Mouse (Mus musculus) bone marrow macrophage, adult 2 months (primary cell): ENCODE results near the gene Fgfr2. TPM values are rescaled to one million over a fixed set of nuclear protein-coding genes. Genes with fewer than 3 reads are reported as not detected.

Experiments used
- H3K27ac ChIP-seq: 2 replicates; pipeline ENCODE4 v1.5.1; 2012; ENCODE audit warnings: low read depth, low read length; ENCODE audit not compliant: insufficient read depth
- H3K4me1 ChIP-seq: 2 replicates; pipeline ENCODE4 v1.6.1; 2012; ENCODE audit warnings: low read length; ENCODE audit not compliant: control insufficient read depth, insufficient read depth
- H3K4me3 ChIP-seq: 2 replicates; pipeline ENCODE4 v1.5.1; 2012; ENCODE audit warnings: mild to moderate bottlenecking, low read length, moderate library complexity; ENCODE audit not compliant: insufficient read depth
- CTCF ChIP-seq: IDR thresholded peaks from 2 replicates; pipeline ENCODE4 v1.5.1; 2012; ENCODE audit warnings: low read depth, mild to moderate bottlenecking, low read length, moderate library complexity
- POLR2A ChIP-seq: IDR thresholded peaks from 2 replicates; pipeline ENCODE4 v1.6.1; 2012; ENCODE audit warnings: mild to moderate bottlenecking, low read depth, low read length, borderline replicate concordance
- polyA plus RNA-seq: library from polyadenylated mRNA; stranded (reverse); fragments of >200 nt; gene quantifications from 2 replicates; pipeline ENCODE4 v1.2.4, GENCODE M21; 2012; ENCODE audit not compliant: missing spikeins, insufficient read depth, insufficient read length

Fgfr2 gene
- polyA plus RNA-seq, 1 experiment: 0.27 TPM

DNA sequence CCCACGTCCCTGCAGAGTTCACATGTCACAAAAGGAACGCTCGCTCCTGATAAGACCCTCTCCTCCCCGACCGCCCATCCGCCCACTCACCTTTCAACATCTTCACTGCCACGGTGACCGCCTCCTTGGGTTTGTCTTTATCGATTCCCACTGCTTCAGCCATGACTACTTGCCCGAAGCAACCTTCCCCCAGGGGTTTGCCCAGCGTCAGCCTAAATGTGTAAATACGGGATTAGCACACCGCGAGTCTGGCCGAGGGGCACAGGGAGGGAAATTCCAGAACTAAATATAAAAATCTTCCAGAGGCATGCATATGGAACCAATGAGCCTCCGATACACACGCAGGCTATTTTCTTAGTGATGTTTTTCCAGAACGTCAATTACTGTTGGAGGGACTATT, 2940.6 kb downstream of the Fgfr2 start:
- Histone ChIP-seq H3K4me1 (no peaks in the 10 kb centered on the region), H3K27ac (no peak overlapping the region), H3K4me3 (no peak overlapping the region)
- TF ChIP-seq CTCF (no peak), POLR2A (no peak)

DNA sequence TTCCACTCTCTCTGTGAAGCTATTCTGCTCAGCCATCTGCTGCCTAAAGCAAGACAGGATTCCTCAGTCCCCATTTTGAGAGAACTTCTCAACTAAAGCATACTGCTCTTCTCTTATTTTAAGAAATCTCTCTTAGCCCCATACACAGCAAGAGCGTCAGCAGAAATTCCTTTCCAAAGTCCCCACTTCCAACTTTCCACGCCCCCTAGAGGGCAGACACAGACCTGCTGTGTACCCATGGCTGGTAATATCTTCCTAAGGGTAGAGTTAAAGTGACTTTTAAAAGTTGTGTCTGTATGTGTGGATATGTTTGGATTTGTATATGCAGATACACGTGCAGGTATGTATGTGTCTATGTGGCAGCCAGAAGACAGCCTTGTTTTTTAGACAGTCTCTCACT, 2944.2 kb downstream of the Fgfr2 start:
- no peak for TF ChIP-seq CTCF
- H3K27ac ChIP-seq: no peak overlapping the region
- no peak overlapping the region for H3K4me3 ChIP-seq
- no peaks in the 10 kb centered on the region for H3K4me1 ChIP-seq

DNA sequence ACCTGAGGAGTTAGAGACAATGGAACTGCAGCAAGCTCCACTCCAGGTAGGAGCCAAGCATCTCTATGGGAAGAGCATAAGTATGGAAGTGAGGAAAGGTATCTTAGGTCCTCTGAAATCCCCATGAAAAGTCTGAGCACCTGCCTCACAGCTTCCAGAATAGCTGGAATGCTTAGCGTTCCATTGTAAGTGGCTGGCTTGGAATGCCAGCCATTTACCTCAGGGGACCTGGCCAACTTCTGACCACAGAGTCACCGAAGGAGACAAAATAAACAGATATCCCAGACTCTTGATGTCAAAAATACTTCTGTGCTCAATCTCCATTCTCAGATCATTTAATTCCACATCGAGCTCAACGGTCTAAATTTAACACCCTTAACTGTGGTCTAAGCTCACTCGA, 2946.1 kb downstream of the Fgfr2 start:
- Histone ChIP-seq H3K27ac (no peak overlapping the region), H3K4me3 (no peak overlapping the region), H3K4me1 (no peaks in the 10 kb centered on the region)
- TF ChIP-seq CTCF (no peak), POLR2A (no peak)

DNA sequence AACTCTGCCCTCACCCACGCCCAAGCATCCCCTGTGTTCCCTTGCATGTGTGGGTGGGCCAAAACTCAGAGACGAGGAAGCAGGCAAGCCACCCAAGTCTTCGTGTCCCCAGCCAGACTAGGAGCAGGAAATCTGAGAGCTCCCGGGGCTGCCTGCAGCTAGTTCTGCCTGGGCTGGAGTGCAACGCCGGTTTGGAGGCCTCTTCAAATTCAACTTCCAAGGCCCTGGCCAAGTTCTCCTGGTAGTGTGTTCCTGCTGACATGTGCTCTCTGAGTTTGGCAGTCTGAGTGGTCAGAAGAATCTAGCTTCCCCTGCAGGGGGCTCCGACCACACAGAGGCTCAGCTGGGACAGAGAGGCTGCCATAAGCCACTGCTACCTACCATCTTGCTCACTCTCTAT, 2948.6 kb downstream of the Fgfr2 start:
- TF ChIP-seq POLR2A: no peak
- no peak for TF ChIP-seq CTCF
- H3K4me3 ChIP-seq: no peak overlapping the region
- H3K27ac ChIP-seq: no peak overlapping the region
- no peaks in the 10 kb centered on the region for H3K4me1 ChIP-seq

DNA sequence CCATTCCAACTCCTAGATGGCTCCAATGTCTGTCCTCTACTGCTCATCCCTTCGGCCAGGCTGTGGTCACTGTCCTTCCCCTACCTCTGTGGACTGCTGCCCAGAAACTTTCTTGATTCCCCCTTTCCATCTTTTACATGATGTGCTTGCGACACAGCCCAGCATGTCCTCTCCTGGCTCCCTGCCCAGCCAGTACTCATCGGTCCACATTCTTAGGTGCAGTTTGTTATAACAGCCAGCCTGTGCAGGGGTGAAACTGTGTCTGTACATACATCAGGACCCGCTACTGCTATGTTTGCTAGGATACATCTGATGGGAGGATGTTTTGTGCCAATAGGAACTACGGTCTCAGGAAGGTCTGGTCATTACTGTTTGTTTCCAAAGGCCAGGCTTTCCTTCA, 2949.2 kb downstream of the Fgfr2 start:
- no peak for TF ChIP-seq POLR2A
- TF ChIP-seq CTCF: no peak
- no peaks in the 10 kb centered on the region for H3K4me1 ChIP-seq
- no peak overlapping the region for H3K27ac ChIP-seq

DNA sequence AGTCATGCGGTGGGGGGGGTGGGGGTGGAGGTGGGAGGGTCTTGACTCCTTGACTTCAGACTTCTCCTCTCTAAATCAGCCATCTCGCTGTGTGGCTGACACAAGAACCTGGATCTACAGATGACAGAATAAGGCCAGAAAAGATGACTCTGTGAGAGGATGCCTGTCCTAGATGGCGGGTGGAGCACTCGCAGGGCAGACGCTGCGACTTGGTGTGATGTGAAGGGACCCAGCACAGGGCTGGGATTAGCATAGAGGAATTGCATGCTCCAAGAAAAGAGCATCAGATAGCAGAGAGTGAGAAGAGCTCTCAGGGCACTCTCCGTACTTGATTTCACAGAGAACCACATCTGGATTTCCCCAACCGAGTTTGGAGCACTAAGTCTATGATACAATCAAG, 2953.0 kb downstream of the Fgfr2 start:
- Histone ChIP-seq H3K4me3 (no peak overlapping the region), H3K4me1 (no peaks in the 10 kb centered on the region), H3K27ac (no peak overlapping the region)
- TF ChIP-seq CTCF: no peak
- TF ChIP-seq POLR2A: no peak

More for the DNA sequence above, 2949.2 kb downstream of the Fgfr2 start:
- H3K4me3 ChIP-seq: no peak overlapping the region

GRCm38 (mm10) chr7:130168296-130168695, 2954.9 kb downstream of the Fgfr2 start:
- H3K27ac ChIP-seq: no peak overlapping the region
- no peak for TF ChIP-seq CTCF
- no peak for TF ChIP-seq POLR2A
- H3K4me3 ChIP-seq: no peak overlapping the region
- H3K4me1 ChIP-seq: no peaks in the 10 kb centered on the region

GRCm38 (mm10) chr7:130167261-130167660, 2955.9 kb downstream of the Fgfr2 start:
- Histone ChIP-seq H3K4me3 (no peak overlapping the region), H3K4me1 (no peaks in the 10 kb centered on the region), H3K27ac (no peak overlapping the region)
- no peak for TF ChIP-seq POLR2A
- TF ChIP-seq CTCF: no peak

DNA sequence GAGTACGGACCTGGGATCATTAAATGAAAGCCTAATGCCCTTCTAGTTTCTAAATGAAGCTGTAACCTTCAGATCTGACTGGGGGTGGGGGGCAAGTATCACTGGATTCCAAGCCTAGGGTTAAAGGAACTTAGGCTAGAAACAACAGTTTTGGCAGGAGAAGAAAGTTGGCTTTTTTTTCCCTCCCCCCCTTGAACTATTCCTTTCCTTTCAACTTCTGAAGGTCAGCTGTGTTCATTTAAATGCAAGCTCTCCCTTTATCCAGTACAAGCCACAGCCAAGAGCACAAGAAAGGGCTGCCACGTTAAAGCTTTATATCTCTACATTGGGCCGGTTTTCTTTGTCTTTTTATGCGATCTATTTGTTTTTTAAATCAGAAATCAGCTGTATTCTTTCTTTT, 2957.0 kb downstream of the Fgfr2 start:
- Histone ChIP-seq H3K4me1 (no peaks in the 10 kb centered on the region), H3K4me3 (no peak overlapping the region), H3K27ac (no peak overlapping the region)
- TF ChIP-seq POLR2A (no peak), CTCF (no peak)

DNA sequence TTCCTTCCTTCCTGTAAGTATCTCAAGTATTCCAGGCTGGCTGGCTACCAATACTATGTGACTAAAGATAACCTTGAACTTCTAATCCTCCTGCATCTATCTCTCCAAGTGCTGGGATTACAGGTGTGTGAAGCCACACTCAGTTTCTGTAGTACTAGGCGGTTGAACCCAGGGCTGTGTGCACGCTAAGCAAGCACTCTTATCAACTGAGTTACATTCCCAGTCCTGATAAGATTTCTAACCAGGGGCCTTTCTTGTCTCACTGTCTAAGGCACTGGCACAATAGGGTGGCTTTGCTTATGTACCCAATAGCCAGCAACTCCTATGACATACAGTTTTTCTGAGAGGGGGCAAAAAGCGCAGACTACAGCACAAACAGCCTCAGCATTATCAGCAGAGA, 2957.7 kb downstream of the Fgfr2 start:
- Histone ChIP-seq H3K4me3 (no peak overlapping the region), H3K27ac (no peak overlapping the region), H3K4me1 (no peaks in the 10 kb centered on the region)
- TF ChIP-seq CTCF: no peak
- TF ChIP-seq POLR2A: no peak

GRCm38 (mm10) chr7:130162718-130163117, 2960.4 kb downstream of the Fgfr2 start:
- Histone ChIP-seq H3K4me3 (no peak overlapping the region), H3K4me1 (no peaks in the 10 kb centered on the region), H3K27ac (no peak overlapping the region)
- no peak for TF ChIP-seq POLR2A
- TF ChIP-seq CTCF: no peak

- H3K4me3 ChIP-seq: no peak overlapping the region
- TF ChIP-seq CTCF (no peak), POLR2A (no peak)
- H3K4me1 ChIP-seq: no peaks in the 10 kb centered on the region
- H3K27ac ChIP-seq: no peak overlapping the region
Observed at GRCm38 (mm10) chr7:130161581-130161980, 2961.6 kb downstream of the Fgfr2 start.
